Mouse (Mus musculus): ENCODE results near the gene Ankrd33b.

Ankrd33b gene

DNA sequence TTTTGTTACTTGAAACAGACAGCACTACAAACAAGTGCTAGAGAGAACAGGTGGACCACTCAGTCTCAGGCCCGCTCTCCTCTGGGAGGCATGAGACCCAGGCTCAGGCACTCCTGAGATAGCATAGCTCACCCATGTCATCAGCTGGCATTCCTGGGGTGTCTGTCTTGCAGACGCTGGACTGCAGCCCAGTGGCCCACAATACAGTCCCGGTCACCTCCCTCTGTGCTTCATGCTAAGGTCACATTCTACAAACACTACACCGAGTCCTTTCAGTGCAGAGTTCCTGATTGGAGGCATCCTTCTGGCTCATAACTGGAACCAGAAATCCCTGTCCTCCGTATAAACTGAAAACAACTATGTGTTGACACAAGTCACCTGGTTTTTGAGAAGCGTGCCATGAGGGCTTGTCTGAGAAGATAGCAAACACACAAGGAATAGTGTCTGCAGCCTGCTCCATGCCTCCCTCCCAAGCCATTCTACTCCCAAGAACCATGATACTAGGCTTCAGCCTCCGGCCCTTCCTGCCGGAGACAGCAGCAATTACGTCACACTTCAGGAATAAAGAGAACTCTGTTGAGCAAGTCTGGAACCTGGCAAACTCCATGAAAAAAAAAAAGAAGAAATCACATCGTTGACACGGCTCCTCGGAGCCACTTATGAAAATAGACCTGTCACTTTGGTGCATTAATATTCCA lies 65.1 kb downstream of the Ankrd33b start:
- no peak for DNase-seq

- DNase-seq: no peak
Observed at GRCm38 (mm10) chr15:31299258-31299917, 68.1 kb downstream of the Ankrd33b start.

GRCm38 (mm10) chr15:31297777-31298137 lies 69.8 kb downstream of the Ankrd33b start:
- no peak for DNase-seq

- no peak for DNase-seq
Observed at GRCm38 (mm10) chr15:31296882-31297776, 70.4 kb downstream of the Ankrd33b start.

GRCm38 (mm10) chr15:31294311-31294710 lies 73.2 kb downstream of the Ankrd33b start:
- DNase-seq: no peak

GRCm38 (mm10) chr15:31292627-31293026 lies 74.9 kb downstream of the Ankrd33b start:
- DNase-seq: no peak

DNA sequence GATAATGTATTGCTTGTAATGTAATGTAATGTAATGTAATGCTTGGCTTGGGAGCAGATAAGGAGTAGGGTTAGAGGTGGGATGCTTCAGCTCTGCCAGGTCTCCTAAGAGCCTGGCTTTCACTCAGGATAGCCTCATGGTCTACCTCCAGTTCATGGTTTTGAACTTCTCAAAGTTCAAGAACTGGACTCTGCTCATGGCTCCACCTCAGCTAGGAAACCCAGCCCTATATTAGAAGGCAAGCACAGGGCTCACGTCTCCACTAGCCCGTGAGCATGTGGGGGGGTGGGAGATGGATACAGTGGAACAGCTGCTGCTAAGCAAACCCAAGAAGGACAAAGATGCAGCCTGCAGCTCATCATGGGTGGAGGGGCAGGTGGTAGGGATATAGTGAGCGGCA lies 81.8 kb downstream of the Ankrd33b start:
- DNase-seq: no peak

DNA sequence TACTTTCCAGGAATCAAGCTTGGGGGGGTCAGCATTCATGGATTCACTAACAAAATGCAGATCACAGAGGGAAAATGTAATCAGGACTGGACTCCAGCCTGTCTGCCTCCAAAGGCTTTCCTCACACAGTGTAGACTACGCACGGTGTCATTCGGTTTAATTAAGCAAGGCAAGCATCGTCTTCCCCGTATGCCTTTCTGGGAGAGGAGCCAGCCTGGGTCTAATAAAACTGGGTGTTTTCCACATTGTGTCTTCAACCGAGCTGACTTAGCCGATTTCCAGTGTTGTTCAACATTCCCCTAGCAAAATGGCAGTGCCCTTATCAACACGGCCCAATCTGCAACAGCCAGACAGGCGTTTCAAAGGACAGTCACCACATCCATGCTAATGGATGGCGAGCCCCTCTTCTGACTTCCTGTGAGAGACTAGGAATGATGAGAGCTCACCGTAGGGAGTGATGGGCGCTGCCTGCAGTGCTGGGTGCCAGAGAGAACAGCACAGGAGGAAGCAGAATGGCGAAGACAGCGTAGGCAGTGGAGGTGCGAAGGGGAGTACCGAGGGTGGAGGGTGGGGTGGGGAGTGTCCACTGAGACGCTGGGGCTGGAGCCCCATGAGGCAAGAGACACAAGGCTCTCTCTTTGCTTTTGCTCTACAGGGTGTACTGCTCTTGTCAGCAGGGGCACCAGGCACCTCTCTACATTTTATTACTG lies 82.4 kb downstream of the Ankrd33b start:
- DNase-seq: no peak

DNA sequence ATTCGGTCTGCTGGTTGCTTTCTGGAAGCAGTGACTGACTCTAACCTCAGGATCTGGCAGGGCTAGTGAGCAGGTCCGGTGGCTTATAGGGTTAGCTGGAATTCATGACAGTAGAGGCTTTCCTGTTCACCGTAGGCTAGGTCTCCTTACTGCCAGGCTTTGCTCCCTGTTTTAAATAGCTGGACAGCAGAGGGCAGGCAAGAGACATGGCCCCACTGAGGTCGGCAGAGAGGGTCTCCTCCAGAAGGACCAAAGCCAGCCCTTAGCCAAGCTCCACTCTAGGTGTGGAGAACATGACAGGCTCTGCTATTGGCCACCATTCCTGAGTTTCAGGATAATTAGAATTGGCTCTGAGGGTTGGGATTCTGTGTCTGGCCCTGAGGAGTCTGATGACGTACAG lies 83.4 kb downstream of the Ankrd33b start:
- DNase-seq: no peak

GRCm38 (mm10) chr15:31282353-31282752 lies 85.2 kb downstream of the Ankrd33b start:
- no peak for DNase-seq

- peak; percentile 22 for DNase-seq
Observed at GRCm38 (mm10) chr15:31281830-31282229, 85.7 kb downstream of the Ankrd33b start.

- DNase-seq: no peak
Observed at GRCm38 (mm10) chr15:31280683-31281082, 86.8 kb downstream of the Ankrd33b start.

DNA sequence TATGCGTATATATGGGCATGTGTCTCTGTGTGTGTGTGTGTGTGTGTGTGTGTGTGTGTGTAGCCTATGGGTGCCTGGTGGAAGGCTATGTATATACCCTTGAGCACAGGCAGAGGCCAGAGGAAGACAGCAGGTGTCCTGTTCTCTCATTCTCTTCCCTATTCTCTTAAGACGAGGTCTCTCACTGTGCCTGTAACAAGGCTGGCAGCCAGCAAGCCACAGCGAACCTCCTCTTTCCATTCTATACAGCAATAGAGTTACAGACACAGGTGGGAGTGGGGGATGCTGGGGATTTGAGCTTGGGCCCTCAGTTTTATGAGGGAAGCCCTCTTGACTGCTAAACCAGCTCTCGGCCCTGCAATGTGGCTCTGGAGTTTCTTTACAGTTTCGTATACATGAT lies 87.5 kb downstream of the Ankrd33b start:
- DNase-seq: no peak

DNA sequence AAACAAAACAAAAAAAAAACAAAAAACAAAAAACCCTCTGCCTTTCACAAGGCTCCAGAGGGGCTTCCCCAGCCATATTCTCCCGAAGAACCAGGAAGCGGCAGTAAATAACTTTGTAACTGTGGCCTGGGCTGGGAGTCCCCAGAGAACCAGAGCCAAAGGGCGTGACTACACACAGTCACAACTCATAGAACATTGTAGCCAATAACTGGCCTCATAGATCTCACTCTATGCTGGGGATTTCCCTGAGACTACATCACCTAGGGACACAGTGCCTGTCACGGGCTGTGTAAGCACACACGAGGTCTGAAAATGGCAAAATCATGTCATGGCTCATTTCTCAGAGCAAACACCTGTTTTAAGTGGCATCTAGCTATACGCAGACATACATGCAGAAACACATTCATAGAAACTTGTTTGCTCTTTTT lies 87.9 kb downstream of the Ankrd33b start:
- no peak for DNase-seq

DNA sequence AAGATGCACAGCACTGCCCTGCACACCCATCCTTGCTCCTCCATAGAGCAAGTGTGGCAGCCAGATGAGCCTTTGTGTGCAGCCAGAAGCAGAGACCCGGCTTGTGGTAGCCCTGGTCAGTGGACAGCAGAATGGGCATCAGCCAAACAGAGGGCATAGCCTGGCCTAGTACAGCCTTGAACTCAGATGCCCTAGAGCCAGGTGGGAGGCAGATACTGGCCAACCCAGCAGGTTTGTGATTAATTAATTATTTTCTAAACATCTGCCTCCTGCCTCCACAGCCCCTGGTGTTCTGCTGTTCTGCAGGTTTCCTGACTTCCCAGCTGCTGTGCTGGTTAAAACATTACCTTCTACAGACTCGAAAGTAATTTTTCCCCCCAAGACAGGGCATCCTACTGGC lies 88.4 kb downstream of the Ankrd33b start:
- DNase-seq: no peak

DNA sequence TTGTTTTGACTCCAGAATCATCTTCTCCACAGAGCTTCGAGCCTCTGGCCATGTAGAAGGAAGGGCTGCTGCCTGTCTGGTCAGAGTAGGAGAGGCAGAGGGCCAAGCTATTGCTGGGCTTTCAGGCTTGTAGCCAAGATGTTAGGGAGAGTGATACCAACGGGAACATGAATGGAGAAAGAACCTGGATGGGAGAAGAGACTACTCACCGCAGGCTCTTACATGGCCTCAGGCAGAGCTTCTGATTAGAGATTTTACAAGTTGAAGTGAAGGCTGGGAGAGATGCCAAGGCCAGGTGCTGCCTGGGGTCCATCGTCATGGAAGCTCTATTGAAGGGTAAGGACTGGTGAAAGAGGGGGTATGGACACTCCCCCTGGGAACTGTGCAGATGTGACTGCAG lies 89.4 kb downstream of the Ankrd33b start:
- DNase-seq: no peak

- peak; percentile 25 for DNase-seq
Observed at GRCm38 (mm10) chr15:31273509-31273908, 94.0 kb downstream of the Ankrd33b start.

- DNase-seq: no peak
Observed at GRCm38 (mm10) chr15:31272695-31273094, 94.8 kb downstream of the Ankrd33b start.

- DNase-seq: no peak
Observed at GRCm38 (mm10) chr15:31269558-31269957, 98.0 kb downstream of the Ankrd33b start.

DNA sequence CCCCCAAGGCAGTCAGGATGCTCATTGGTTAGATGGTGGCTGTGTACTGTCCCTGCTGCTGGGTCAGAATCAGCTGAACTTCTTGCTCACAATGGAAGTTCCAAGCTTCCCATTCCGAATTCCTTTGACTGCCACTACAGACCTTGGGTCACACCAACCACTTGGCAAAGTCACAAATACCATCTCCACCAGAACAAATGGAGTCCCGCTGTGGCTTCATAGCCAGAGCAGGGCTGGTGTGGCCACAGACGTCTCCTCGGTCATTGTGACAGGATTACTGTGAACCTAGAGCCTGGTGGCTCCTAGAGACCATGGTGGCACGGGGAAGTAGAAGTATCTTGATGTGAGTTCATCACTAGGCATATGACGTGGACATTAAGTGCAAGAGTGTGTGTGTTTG lies 99.4 kb downstream of the Ankrd33b start:
- DNase-seq: no peak

DNA sequence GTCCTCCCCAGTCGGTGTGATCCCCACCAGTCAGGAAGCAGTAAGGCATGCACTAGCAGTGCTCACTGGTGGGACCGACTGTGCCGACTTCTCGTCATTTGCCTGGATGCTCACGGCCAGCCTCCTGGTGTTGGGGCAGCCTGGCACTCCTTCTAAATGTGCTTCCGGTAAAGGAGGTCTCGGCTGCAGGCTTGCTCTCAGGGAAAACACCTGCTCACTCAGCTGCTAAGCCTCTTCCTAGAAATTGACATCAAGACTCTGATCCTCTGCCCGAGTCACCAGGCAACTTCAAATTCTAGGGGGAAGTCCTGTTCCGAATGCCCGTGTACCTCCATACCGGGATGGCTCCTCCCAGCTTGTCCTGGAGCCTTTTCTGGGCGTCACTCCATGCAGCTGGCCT lies 101.7 kb downstream of the Ankrd33b start:
- DNase-seq: no peak

DNA sequence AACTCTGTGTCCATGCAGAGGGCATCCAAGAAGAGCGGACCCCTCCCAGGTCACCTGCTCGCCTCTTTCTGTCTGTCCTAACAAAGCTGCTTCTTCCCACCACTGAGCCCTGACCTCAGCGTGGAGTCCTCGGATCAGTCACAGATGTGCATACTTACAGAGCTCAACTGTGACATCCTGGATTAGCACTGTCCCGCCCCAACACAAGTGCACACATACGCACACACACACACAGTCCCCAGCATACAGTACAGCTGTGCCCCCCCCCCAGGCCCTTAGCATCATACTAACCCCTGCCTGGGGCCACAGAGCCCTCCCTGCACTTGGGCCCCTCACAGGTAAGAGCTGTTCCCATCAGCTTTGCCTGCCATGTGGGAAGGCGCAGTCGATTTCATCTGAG lies 102.1 kb downstream of the Ankrd33b start:
- no peak for DNase-seq

DNA sequence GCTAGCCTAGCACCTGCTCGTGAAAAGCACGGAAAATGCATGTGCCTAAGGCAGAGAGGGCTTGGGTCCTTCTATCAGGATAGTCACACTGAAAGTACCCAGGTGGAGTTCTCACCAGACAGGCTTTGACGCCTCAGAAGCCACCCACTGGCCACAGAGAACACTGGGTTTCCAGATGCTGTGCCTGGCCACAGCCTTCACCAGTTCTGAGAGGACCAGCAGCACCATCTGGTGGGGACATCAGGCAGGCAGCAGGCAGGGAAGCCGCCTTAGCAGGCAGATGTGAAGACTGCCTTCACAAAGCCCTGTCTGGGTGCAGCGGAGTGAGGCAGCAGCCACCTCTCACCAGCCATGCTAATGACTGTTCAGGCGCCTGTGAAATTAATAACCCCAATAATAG lies 102.7 kb downstream of the Ankrd33b start:
- DNase-seq: peak; percentile 65

Measured in liver (tissue).